Mouse (Mus musculus): ENCODE data around the gene Pogz. TPM values are rescaled to one million over a fixed set of nuclear protein-coding genes. Genes with fewer than 3 reads are reported as not detected.
"Not testable (repeated sequence)": the region's sequence is repeated elsewhere in the genome, so short reads cannot be mapped to it uniquely, and the experiment has no call there.

Gene Pogz
- polyA plus RNA-seq, 1 experiment from 2014 or later: 15.6 TPM

- no peaks in the 10 kb centered on the region for H3K9me3 ChIP-seq (replicated peaks; ENCODE audit: control insufficient read depth, low read length)
- peaks cover 42% of the 10 kb centered on the region for H3K36me3 ChIP-seq (ENCODE audit: control insufficient read depth, insufficient read depth, low read length)
- WGBS (ENCODE audit: insufficient replicate concordance): 87% methylated on average over 6 of the region's 6 CpGs
- no peak overlapping the region for H3K27ac ChIP-seq (ENCODE audit: low read depth, low read length)
- no peaks in the 10 kb centered on the region for H3K4me1 ChIP-seq (ENCODE audit: control insufficient read depth, insufficient read depth, low read length)
- ATAC-seq (replicated peaks; ENCODE audit: insufficient number of reproducible peaks, low FRiP score, low TSS enrichment): no peak
- H3K9ac ChIP-seq (ENCODE audit: low read depth, low read length): no peak overlapping the region
- H3K4me3 ChIP-seq (ENCODE audit: low read depth, low read length): no peak overlapping the region
- H3K27me3 ChIP-seq (ENCODE audit: control insufficient read depth, insufficient read depth, low read length): no peaks in the 10 kb centered on the region
- no peak overlapping the region for H3K4me2 ChIP-seq
These were observed 41.3 kb downstream of the Pogz start for GRCm38 (mm10) chr3:94878618-94879017.

- H3K27ac ChIP-seq (ENCODE audit: low read depth, low read length): no peak overlapping the region
- peaks cover 32% of the 10 kb centered on the region for H3K36me3 ChIP-seq (ENCODE audit: control insufficient read depth, insufficient read depth, low read length)
- no peak overlapping the region for H3K4me3 ChIP-seq (ENCODE audit: low read depth, low read length)
- H3K27me3 ChIP-seq (ENCODE audit: control insufficient read depth, insufficient read depth, low read length): no peaks in the 10 kb centered on the region
- no peak for ATAC-seq (replicated peaks; ENCODE audit: insufficient number of reproducible peaks, low FRiP score, low TSS enrichment)
- H3K4me2 ChIP-seq: no peak overlapping the region
- no peaks in the 10 kb centered on the region for H3K9me3 ChIP-seq (replicated peaks; ENCODE audit: control insufficient read depth, low read length)
- H3K9ac ChIP-seq (ENCODE audit: low read depth, low read length): no peak overlapping the region
- peaks cover 8% of the 10 kb centered on the region for H3K4me1 ChIP-seq (ENCODE audit: control insufficient read depth, insufficient read depth, low read length)
- WGBS (ENCODE audit: insufficient replicate concordance): 78% methylated on average over 4 of the region's 4 CpGs
These were observed 44.5 kb downstream of the Pogz start for GRCm38 (mm10) chr3:94881840-94882239.

- peaks cover 11% of the 10 kb centered on the region for H3K4me1 ChIP-seq (ENCODE audit: control insufficient read depth, insufficient read depth, low read length)
- ATAC-seq (replicated peaks; ENCODE audit: insufficient number of reproducible peaks, low FRiP score, low TSS enrichment): no peak
- H3K27me3 ChIP-seq (ENCODE audit: control insufficient read depth, insufficient read depth, low read length): no peaks in the 10 kb centered on the region
- no peak overlapping the region for H3K9ac ChIP-seq (ENCODE audit: low read depth, low read length)
- no peak overlapping the region for H3K27ac ChIP-seq (ENCODE audit: low read depth, low read length)
- no peaks in the 10 kb centered on the region for H3K9me3 ChIP-seq (replicated peaks; ENCODE audit: control insufficient read depth, low read length)
- WGBS (ENCODE audit: insufficient replicate concordance): 81% methylated on average over 3 of the region's 3 CpGs
- H3K4me3 ChIP-seq (ENCODE audit: low read depth, low read length): no peak overlapping the region
- H3K4me2 ChIP-seq: no peak overlapping the region
- H3K36me3 ChIP-seq (ENCODE audit: control insufficient read depth, insufficient read depth, low read length): peaks cover 28% of the 10 kb centered on the region
These were observed 45.2 kb downstream of the Pogz start for GRCm38 (mm10) chr3:94882579-94882978.

GRCm38 (mm10) chr3:94886316-94887224 lies 49.2 kb downstream of the Pogz start, which contains the start of gene Psmb4:
TSS of gene Psmb4 (minus strand) at chr3:94886961.
- Histone ChIP-seq H3K4me1 (ENCODE audit: control insufficient read depth, insufficient read depth, low read length) (peaks cover 11% of the 10 kb centered on the region), H3K9me3 (replicated peaks; ENCODE audit: control insufficient read depth, low read length) (no peaks in the 10 kb centered on the region), H3K4me3 (ENCODE audit: low read depth, low read length) (peak within 1 kb of the TSS; percentile 83), H3K36me3 (ENCODE audit: control insufficient read depth, insufficient read depth, low read length) (peaks cover 9% of the 10 kb centered on the region; the same call in 1 of the 2 replicates), H3K27ac (ENCODE audit: low read depth, low read length) (peak within 1 kb of the TSS; percentile 50), H3K4me2 (peak within 1 kb of the TSS; percentile 72), H3K27me3 (ENCODE audit: control insufficient read depth, insufficient read depth, low read length) (0 out of 2 replicates have a peak, but pooled peaks cover 2% of the 10 kb centered on the region), H3K9ac (ENCODE audit: low read depth, low read length) (peak within 1 kb of the TSS; percentile 80)
- under 1% methylated on average over 61 of the region's 61 CpGs for WGBS (ENCODE audit: insufficient replicate concordance)
- ATAC-seq (replicated peaks; ENCODE audit: insufficient number of reproducible peaks, low FRiP score, low TSS enrichment): peak; percentile 78

GRCm38 (mm10) chr3:94888595-94888994 lies 51.2 kb downstream of the Pogz start:
- Histone ChIP-seq H3K9ac (ENCODE audit: low read depth, low read length) (no peak overlapping the region), H3K4me1 (ENCODE audit: control insufficient read depth, insufficient read depth, low read length) (peaks cover 11% of the 10 kb centered on the region), H3K27me3 (ENCODE audit: control insufficient read depth, insufficient read depth, low read length) (0 out of 2 replicates have a peak, but pooled peaks cover 2% of the 10 kb centered on the region), H3K27ac (ENCODE audit: low read depth, low read length) (no peak overlapping the region), H3K9me3 (replicated peaks; ENCODE audit: control insufficient read depth, low read length) (no peaks in the 10 kb centered on the region), H3K36me3 (ENCODE audit: control insufficient read depth, insufficient read depth, low read length) (peaks cover 6% of the 10 kb centered on the region; the same call in 1 of the 2 replicates), H3K4me2 (no peak overlapping the region), H3K4me3 (ENCODE audit: low read depth, low read length) (no peak overlapping the region)
- ATAC-seq (replicated peaks; ENCODE audit: insufficient number of reproducible peaks, low FRiP score, low TSS enrichment): no peak

GRCm38 (mm10) chr3:94894076-94894475 lies 56.7 kb downstream of the Pogz start:
- Histone ChIP-seq H3K4me2 (no peak overlapping the region), H3K9ac (ENCODE audit: low read depth, low read length) (no peak overlapping the region), H3K36me3 (ENCODE audit: control insufficient read depth, insufficient read depth, low read length) (no peaks in the 10 kb centered on the region), H3K9me3 (replicated peaks; ENCODE audit: control insufficient read depth, low read length) (no peaks in the 10 kb centered on the region), H3K27ac (ENCODE audit: low read depth, low read length) (no peak overlapping the region), H3K4me3 (ENCODE audit: low read depth, low read length) (no peak overlapping the region), H3K4me1 (ENCODE audit: control insufficient read depth, insufficient read depth, low read length) (no peaks in the 10 kb centered on the region), H3K27me3 (ENCODE audit: control insufficient read depth, insufficient read depth, low read length) (no peaks in the 10 kb centered on the region)
- ATAC-seq (replicated peaks; ENCODE audit: insufficient number of reproducible peaks, low FRiP score, low TSS enrichment): no peak
- WGBS (ENCODE audit: insufficient replicate concordance): 62% methylated on average over 3 of the region's 3 CpGs

- no peak overlapping the region for H3K4me2 ChIP-seq
- no peaks in the 10 kb centered on the region for H3K4me1 ChIP-seq (ENCODE audit: control insufficient read depth, insufficient read depth, low read length)
- H3K4me3 ChIP-seq (ENCODE audit: low read depth, low read length): no peak overlapping the region
- no peaks in the 10 kb centered on the region for H3K36me3 ChIP-seq (ENCODE audit: control insufficient read depth, insufficient read depth, low read length)
- H3K9ac ChIP-seq (ENCODE audit: low read depth, low read length): no peak overlapping the region
- no peak overlapping the region for H3K27ac ChIP-seq (ENCODE audit: low read depth, low read length)
- H3K9me3 ChIP-seq (replicated peaks; ENCODE audit: control insufficient read depth, low read length): no peaks in the 10 kb centered on the region
- no peaks in the 10 kb centered on the region for H3K27me3 ChIP-seq (ENCODE audit: control insufficient read depth, insufficient read depth, low read length)
- 24% methylated on average over 7 of the region's 7 CpGs for WGBS (ENCODE audit: insufficient replicate concordance)
- ATAC-seq (replicated peaks; ENCODE audit: insufficient number of reproducible peaks, low FRiP score, low TSS enrichment): no peak
These were observed 65.4 kb downstream of the Pogz start for GRCm38 (mm10) chr3:94902747-94903146.

- H3K36me3 ChIP-seq (ENCODE audit: control insufficient read depth, insufficient read depth, low read length); H3K4me2 ChIP-seq; H3K9ac ChIP-seq (ENCODE audit: low read depth, low read length); H3K27me3 ChIP-seq (ENCODE audit: control insufficient read depth, insufficient read depth, low read length); H3K4me1 ChIP-seq (ENCODE audit: control insufficient read depth, insufficient read depth, low read length); ATAC-seq (replicated peaks; ENCODE audit: insufficient number of reproducible peaks, low FRiP score, low TSS enrichment); H3K27ac ChIP-seq (ENCODE audit: low read depth, low read length); H3K4me3 ChIP-seq (ENCODE audit: low read depth, low read length); H3K9me3 ChIP-seq (replicated peaks; ENCODE audit: control insufficient read depth, low read length): not testable (repeated sequence)
- WGBS (ENCODE audit: insufficient replicate concordance): 65% methylated on average over 3 of the region's 3 CpGs
These were observed 67.4 kb downstream of the Pogz start for GRCm38 (mm10) chr3:94904759-94905158.

GRCm38 (mm10) chr3:94906482-94906881 lies 69.1 kb downstream of the Pogz start:
- no peaks in the 10 kb centered on the region for H3K36me3 ChIP-seq (ENCODE audit: control insufficient read depth, insufficient read depth, low read length)
- H3K9ac ChIP-seq (ENCODE audit: low read depth, low read length): no peak overlapping the region
- H3K27ac ChIP-seq (ENCODE audit: low read depth, low read length): no peak overlapping the region
- 56% methylated on average over 1 of the region's 1 CpGs for WGBS (ENCODE audit: insufficient replicate concordance)
- no peak for ATAC-seq (replicated peaks; ENCODE audit: insufficient number of reproducible peaks, low FRiP score, low TSS enrichment)
- H3K27me3 ChIP-seq (ENCODE audit: control insufficient read depth, insufficient read depth, low read length): no peaks in the 10 kb centered on the region
- no peaks in the 10 kb centered on the region for H3K9me3 ChIP-seq (replicated peaks; ENCODE audit: control insufficient read depth, low read length)
- no peak overlapping the region for H3K4me3 ChIP-seq (ENCODE audit: low read depth, low read length)
- no peak overlapping the region for H3K4me2 ChIP-seq
- H3K4me1 ChIP-seq (ENCODE audit: control insufficient read depth, insufficient read depth, low read length): no peaks in the 10 kb centered on the region

Data from heart, embryonic 11.5 days (tissue).